Mouse (Mus musculus) G1E (cell line): Measurements from ENCODE around the gene Il15. TPM values are rescaled to one million over a fixed set of nuclear protein-coding genes. Genes with fewer than 3 reads are reported as not detected.

Experiments used
- ATAC-seq: 2 replicates; pipeline ENCODE4 v1.8.0; 2016; ENCODE audit warnings: mild to moderate bottlenecking; ENCODE audit not compliant: insufficient number of reproducible peaks, poor library complexity, low FRiP score, severe bottlenecking; ENCODE audit errors: extremely low read depth
- DNase-seq: peaks from one replicate; pipeline ENCODE4 v3.0.0; 2012; ENCODE audit warnings: low spot score
- H3K27me3 ChIP-seq: 2 replicates; pipeline ENCODE4 v1.6.1; 2012; ENCODE audit warnings: mild to moderate bottlenecking, low read length, inconsistent platforms; ENCODE audit not compliant: insufficient read depth
- H3K36me3 ChIP-seq: replicated peaks from 2 replicates; pipeline ENCODE3; 2012; ENCODE audit warnings: mild to moderate bottlenecking, inconsistent platforms
- H3K4me1 ChIP-seq: 2 replicates; pipeline ENCODE4 v1.6.1; 2012; ENCODE audit warnings: low read depth, low read length, inconsistent platforms, mixed read lengths; ENCODE audit not compliant: insufficient read depth
- H3K4me3 ChIP-seq: 2 replicates; pipeline ENCODE4 v1.5.1; 2012; ENCODE audit warnings: low read depth, mild to moderate bottlenecking, inconsistent platforms, low read length, moderate library complexity, mixed read lengths
- H3K9me3 ChIP-seq: replicated peaks from 2 replicates; pipeline ENCODE4 v1.6.1; 2012; ENCODE audit warnings: inconsistent platforms
- CTCF ChIP-seq: IDR thresholded peaks from 2 replicates; pipeline ENCODE4 v1.5.1; 2012; ENCODE audit warnings: low read depth, low read length, inconsistent platforms, mixed read lengths
- GATA1 ChIP-seq: IDR thresholded peaks from 2 replicates; pipeline ENCODE4 v1.6.1; 2012; ENCODE audit warnings: borderline replicate concordance, low read length, inconsistent platforms, mixed read lengths
- GATA2 ChIP-seq: IDR thresholded peaks from 2 replicates; pipeline ENCODE4 v1.6.1; 2012; ENCODE audit warnings: low read depth, low read length, inconsistent platforms, borderline replicate concordance
- POLR2AphosphoS5 ChIP-seq: IDR thresholded peaks from 2 replicates; pipeline ENCODE4 v1.6.1; 2012; ENCODE audit warnings: low read depth, low read length, inconsistent platforms; ENCODE audit not compliant: insufficient replicate concordance
- TAL1 ChIP-seq: conservative IDR thresholded peaks from 2 replicates; pipeline ENCODE4 v1.6.1; 2012; ENCODE audit warnings: low read depth, low read length, inconsistent platforms, mixed read lengths
- polyA plus RNA-seq: library from polyadenylated mRNA; stranded (reverse); fragments of >175 nt; gene quantifications from 2 replicates; pipeline ENCODE4 v1.2.3, GENCODE M21; 2012
- total RNA-seq, 2 experiments: library from RNA; stranded (forward) in 1 of 2; stranded (reverse) in 1 of 2; fragments of 200-1000 nt in 1 of 2; fragments of >200 nt in 1 of 2; fragmentation: Nextera tagmentation in 1 of 2; gene quantifications; 2 replicates each; pipeline ENCODE4 v1.2.3; 2014 to 2017

Gene Il15
- total and polyA plus RNA-seq, 3 experiments = 2.6 TPM; not detected in 2

- H3K36me3 ChIP-seq = no peaks in the 10 kb centered on the region
- ATAC-seq (no peak), DNase-seq (no peak)
- no peaks in the 10 kb centered on the region for H3K27me3 ChIP-seq
- H3K4me3 ChIP-seq = no peak overlapping the region
- peaks cover 28% of the 10 kb centered on the region for H3K4me1 ChIP-seq
- TF ChIP-seq TAL1 (no peak), POLR2AphosphoS5 (no peak), GATA1 (no peak), CTCF (no peak), GATA2 (no peak)
- no peaks in the 10 kb centered on the region for H3K9me3 ChIP-seq
Measured at GRCm38 (mm10) chr8:82388356-82388902, 14.6 kb downstream of the Il15 start.

DNA sequence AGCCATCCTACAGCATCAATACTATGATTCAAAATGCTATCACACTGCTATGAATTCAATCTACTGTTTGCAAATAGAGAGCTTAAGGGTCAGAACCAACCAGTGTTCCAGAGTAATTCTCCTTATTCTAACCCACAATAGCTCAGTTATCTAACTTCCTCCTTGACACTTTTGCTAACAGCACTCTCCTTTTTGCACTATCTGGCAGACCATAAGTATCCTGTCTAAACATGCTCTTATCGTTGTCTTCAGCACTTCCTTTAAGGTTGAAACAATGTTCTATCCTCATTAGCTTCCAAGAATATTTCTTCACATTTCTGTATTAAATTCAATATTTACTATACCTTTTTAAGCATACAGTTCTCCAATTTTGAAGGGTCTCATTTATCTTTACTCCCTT is 15.4 kb downstream of the Il15 start:
- TF ChIP-seq TAL1 = peak; percentile 82
- TF ChIP-seq POLR2AphosphoS5 = no peak
- H3K4me3 ChIP-seq = no peak overlapping the region
- peaks cover 31% of the 10 kb centered on the region for H3K4me1 ChIP-seq
- ATAC-seq = peak; percentile 93
- H3K36me3 ChIP-seq = no peaks in the 10 kb centered on the region
- H3K27me3 ChIP-seq = no peaks in the 10 kb centered on the region
- H3K9me3 ChIP-seq = no peaks in the 10 kb centered on the region
- no peak for DNase-seq

GRCm38 (mm10) chr8:82385867-82386266 is 17.2 kb downstream of the Il15 start:
- Histone ChIP-seq H3K4me3 (no peak overlapping the region), H3K9me3 (no peaks in the 10 kb centered on the region), H3K36me3 (no peaks in the 10 kb centered on the region), H3K27me3 (no peaks in the 10 kb centered on the region), H3K4me1 (peaks cover 31% of the 10 kb centered on the region)
- DNase-seq (no peak), ATAC-seq (no peak)
- TF ChIP-seq GATA1 (no peak), TAL1 (no peak), CTCF (no peak), GATA2 (no peak), POLR2AphosphoS5 (no peak)

DNA sequence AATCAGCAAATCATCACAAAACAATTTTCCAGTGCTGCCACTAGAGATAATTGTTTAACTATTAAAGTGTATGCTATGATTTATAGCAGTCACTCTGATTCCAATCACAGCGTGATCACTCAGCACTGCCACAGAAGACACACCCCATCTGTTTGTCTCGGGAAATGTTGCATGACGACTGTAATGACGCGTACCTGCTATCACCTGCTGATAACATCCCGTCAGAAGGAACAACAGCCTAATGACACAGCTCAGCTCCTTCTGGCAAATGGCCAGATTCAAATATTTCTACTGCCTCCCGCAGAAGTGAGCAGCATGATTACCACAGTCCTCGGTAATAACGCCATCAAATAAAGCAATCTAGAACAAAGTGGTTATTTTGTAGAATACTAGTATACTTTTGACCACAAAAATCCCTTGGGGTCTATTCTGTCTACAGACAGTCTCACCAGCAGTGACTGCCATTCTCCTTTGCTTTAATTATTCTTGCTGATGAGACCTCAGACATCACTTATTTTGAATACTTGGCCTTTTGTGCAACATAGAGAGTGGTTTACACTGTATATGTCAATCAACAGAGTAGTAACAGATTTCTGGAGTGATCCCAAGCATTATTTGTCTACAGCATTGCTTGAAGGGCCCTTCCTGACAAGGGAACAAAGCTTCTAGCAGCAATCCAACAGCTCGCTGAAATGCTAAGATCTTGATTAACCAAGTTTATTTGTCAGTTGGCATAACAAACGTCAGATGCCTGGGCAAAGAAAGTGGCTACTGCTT is 18.4 kb downstream of the Il15 start:
- H3K27me3 ChIP-seq = no peaks in the 10 kb centered on the region
- ATAC-seq (no peak), DNase-seq (no peak)
- no peaks in the 10 kb centered on the region for H3K9me3 ChIP-seq
- H3K36me3 ChIP-seq = no peaks in the 10 kb centered on the region
- no peak overlapping the region for H3K4me3 ChIP-seq
- TF ChIP-seq CTCF (no peak), GATA2 (no peak), GATA1 (no peak)
- peaks cover 32% of the 10 kb centered on the region for H3K4me1 ChIP-seq

DNA sequence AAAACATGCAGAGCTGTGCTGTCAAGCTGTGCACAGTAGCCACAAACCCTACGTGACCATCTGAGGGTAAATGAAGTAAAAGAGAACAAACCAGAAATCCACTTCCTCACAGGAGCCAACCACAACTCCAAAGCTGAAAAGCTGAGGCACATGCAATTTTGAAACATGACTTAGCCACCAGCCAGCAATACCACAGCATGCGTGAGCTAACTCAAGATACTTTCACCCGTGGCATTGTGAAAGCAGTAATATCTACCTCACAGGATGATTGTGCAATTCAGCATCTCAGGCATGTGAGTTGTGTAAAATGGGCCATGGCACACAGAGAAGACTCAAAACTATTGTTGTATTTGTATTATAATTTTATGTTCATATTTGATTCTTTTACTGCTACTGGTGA is 19.7 kb downstream of the Il15 start:
- no peaks in the 10 kb centered on the region for H3K27me3 ChIP-seq
- no peak overlapping the region for H3K4me3 ChIP-seq
- H3K36me3 ChIP-seq = no peaks in the 10 kb centered on the region
- DNase-seq (no peak), ATAC-seq (no peak)
- TF ChIP-seq GATA1 = no peak
- no peak for TF ChIP-seq GATA2
- no peak for TF ChIP-seq CTCF
- no peak for TF ChIP-seq POLR2AphosphoS5
- TF ChIP-seq TAL1 = no peak
- H3K9me3 ChIP-seq = no peaks in the 10 kb centered on the region
- H3K4me1 ChIP-seq = peaks cover 28% of the 10 kb centered on the region

DNA sequence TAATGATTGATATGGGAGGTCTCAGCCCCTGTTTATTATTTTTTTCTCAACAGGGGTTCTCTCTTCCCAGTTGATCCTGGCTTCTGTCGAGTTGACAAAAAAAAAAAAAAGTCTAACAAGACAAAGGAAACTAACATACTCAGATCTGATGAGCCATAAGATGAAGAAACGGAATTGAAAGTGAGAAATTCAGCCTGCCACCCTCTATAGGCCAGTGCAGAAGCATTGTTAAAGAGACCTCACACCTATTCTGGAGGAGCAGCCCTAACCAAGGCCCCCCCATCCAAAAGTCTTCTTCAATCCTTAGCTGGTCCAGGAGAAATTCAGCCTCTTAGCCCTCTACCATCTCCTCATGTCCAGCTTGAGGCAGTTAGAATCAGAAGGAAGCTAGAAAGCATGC is 20.7 kb downstream of the Il15 start:
- H3K9me3 ChIP-seq = no peaks in the 10 kb centered on the region
- no peak overlapping the region for H3K4me3 ChIP-seq
- H3K27me3 ChIP-seq = no peaks in the 10 kb centered on the region
- no peaks in the 10 kb centered on the region for H3K36me3 ChIP-seq
- TF ChIP-seq GATA1 (no peak), TAL1 (no peak), POLR2AphosphoS5 (no peak), GATA2 (no peak), CTCF (no peak)
- ATAC-seq (no peak), DNase-seq (no peak)
- H3K4me1 ChIP-seq = peaks cover 26% of the 10 kb centered on the region
